Mouse (Mus musculus) heart, adult 2 months (tissue): ENCODE results near the gene Ofcc1.

Experiments used
- CTCF ChIP-seq: fragments of 200-600 bp; IDR thresholded peaks from 2 replicates; pipeline ENCODE4 v1.8.1; 2022; ENCODE audit warnings: antibody characterized with exemption, mild to moderate bottlenecking, moderate library complexity
- POLR2A ChIP-seq: fragments of 200-500 bp; IDR thresholded peaks from 2 replicates; pipeline ENCODE4 v1.6.1; 2011; ENCODE audit warnings: mild to moderate bottlenecking, low read depth, low read length, control low read depth; ENCODE audit not compliant: insufficient read depth

DNA sequence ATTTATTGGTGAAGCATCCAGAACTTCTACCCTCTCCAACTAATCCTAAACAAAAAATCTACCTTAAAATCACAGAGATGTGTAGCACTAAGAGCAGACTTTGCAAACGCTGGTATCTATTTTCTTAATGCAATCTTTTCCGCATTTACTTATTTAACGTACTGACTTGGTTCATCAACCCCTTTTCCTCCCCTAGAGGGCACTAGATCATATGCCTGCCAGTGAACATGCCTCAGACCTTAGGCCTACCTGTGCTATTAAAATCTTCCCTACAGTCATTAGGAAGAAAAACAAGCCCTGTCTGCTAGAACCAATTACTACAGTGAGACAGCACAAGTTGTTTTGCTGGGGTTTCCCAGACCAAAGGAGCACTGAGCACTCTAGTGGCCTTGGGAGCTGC is 404.0 kb downstream of the Ofcc1 start:
- TF ChIP-seq CTCF (peak; percentile 38), POLR2A (no peak)
